Mouse (Mus musculus) layer of hippocampus, postnatal 14 days (tissue): ENCODE results near the gene Idi2. TPM values are rescaled to one million over a fixed set of nuclear protein-coding genes. Genes with fewer than 3 reads are reported as not detected.
"Not testable (repeated sequence)": the region's sequence is repeated elsewhere in the genome, so short reads cannot be mapped to it uniquely, and the experiment has no call there.

Experiments used
- DNase-seq, 2 experiments: peaks; one replicate each; pipeline ENCODE4 v3.0.0; 2021 to 2022; ENCODE audit warnings: low spot score in 2 of 2, mixed read lengths in 1 of 2
- microRNA-seq, 2 experiments: library from miRNA; unstranded; fragments of <30 nt; microRNA quantifications; one replicate each; pipeline ENCODE4 v1.2.0; 2021
- total RNA-seq, 2 experiments: library from RNA; stranded (reverse); gene quantifications; 2 replicates each; pipeline ENCODE4 v1.2.3; 2021

Idi2 gene
- total RNA-seq, 2 experiments from 2014 or later, result not detected

DNA sequence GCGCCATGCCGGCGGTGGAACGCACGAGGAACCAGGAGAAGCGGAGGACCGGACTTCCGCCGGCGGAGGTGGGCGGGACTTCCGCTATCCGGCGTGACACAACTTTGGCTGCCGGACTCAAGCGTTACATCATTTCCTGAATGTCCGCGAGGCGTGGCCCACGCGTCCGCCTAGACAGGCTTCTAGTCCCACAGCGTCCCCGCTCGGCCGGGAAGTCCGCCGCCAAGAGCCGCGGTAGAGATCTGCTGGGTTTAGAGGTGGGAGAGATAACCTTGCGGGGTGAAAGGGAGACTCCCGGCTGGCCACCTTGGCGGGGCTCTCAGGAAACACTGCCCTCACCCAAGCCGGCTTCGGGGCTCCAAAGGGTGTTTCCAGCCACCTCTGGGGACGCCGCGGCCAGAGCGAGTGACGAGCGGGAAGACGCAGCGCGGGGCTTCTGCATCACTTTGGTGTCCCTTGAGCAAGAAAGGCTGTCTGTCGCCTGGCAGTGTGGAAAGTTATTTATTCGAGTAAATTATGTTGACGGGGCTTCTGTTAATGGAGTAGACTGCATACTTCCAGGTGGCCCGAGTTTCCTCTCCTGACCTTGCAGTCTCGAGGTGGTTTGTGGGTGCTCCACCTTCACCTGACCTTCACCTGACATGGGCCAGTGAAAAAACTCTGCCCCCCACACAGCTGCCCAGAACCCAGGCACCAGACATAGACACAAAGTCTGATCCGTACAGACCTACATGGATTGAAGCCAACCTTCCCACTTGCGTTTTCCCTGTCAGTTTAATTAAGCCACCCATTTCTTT, 43.5 kb downstream of the Idi2 start, which contains the start of gene Gtpbp4:
Gtpbp4 (minus strand) TSS at position 94 of the 797 bp plus-strand sequence.
- peak; percentile 95 to 98 for DNase-seq

GRCm38 (mm10) chr13:8997221-8997620, 44.6 kb downstream of the Idi2 start:
- DNase-seq, result not testable (repeated sequence)

DNA sequence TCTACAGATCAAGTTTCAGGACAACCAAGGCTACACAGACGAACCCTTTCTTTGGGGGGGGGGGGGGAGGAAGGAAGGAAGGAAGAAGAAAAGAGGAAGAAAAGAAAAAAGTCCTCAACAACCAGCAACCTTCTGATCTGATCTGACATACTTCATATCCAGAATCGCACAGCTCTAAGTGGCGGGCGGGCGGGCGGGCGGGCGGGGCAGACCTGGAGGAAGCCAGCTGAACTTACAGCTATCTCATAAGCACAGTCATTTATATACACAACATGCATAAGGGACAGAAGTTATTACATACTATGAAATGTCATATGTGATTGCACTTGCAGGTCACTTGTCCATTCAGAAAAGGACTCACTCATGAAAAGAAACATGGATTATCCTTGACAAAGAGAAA, 46.8 kb downstream of the Idi2 start:
- no peak for DNase-seq

DNA sequence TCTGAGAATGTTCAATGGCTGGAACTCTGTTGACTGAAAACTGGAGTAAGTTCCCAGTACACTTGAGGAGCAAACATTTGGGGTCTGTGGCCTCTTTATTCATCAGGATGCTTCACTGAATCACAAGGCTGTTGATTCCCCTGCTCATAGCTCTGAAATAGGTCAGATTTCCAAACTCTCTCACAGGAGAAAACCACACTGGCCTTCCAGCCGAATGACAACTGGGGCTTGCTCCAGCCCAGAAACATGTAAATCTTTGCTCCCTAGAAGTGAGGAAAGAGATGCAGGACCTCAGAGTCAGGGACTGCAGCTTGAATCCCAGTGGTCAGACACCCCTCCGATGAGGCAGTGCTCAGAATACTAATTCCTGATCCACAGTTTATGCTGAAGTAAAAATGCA, 50.6 kb downstream of the Idi2 start:
- DNase-seq, result no peak

Small RNAs within 50 kb of the gene (microRNA-seq; reads per million reads assigned to microRNA genes)
- 0 reads per million in 2 experiments for gene Gm22750

Other genes with a start within 250 kb of the Idi2 start
- 10 to 100 TPM; 83.8 to 87.4 TPM for gene Wdr37, start 81.0 kb upstream of the Idi2 start, total RNA-seq
- gene Idi1, start 67.4 kb upstream of the Idi2 start, total RNA-seq, result 10 to 100 TPM; 54.8 to 61.4 TPM
- not detected for gene Gm9745, start 4.6 kb upstream of the Idi2 start, total RNA-seq
- gene Gtpbp4, start 43.2 kb downstream of the Idi2 start, total RNA-seq, result 10 to 100 TPM; 31.4 to 37.5 TPM
- 10 to 100 TPM; 86.7 to 88.1 TPM for gene Larp4b, start 141.0 kb downstream of the Idi2 start, total RNA-seq